Mouse (Mus musculus) liver, postnatal 0 days (tissue): ENCODE results near the gene Prrc2c.

Experiments used
- CTCF ChIP-seq: sonication (generic); IDR thresholded peaks from 2 replicates; pipeline ENCODE4 v1.5.1; 2016; ENCODE audit warnings: antibody characterized with exemption, low read depth
- EP300 ChIP-seq: IDR thresholded peaks from 2 replicates; pipeline ENCODE4 v1.6.1; 2016; ENCODE audit warnings: antibody characterized with exemption, low read depth, mild to moderate bottlenecking

- TF ChIP-seq CTCF (no peak), EP300 (no peak)
These were observed 443 bp downstream of the Prrc2c start for GRCm38 (mm10) chr1:162739831-162740394.
